Mouse (Mus musculus) stomach, adult 2 months (tissue): ENCODE data around the gene Cyp2j7. TPM values are rescaled to one million over a fixed set of nuclear protein-coding genes. Genes with fewer than 3 reads are reported as not detected.

Experiments used
- polyA plus RNA-seq: library from polyadenylated mRNA; depleted of rRNA; stranded (reverse); fragments of >200 nt; gene quantifications from 2 replicates; pipeline ENCODE4 v1.2.3, GENCODE M21; 2012; rRNA removed

Cyp2j7 gene
- not detected in 2 replicates for polyA plus RNA-seq

DNA sequence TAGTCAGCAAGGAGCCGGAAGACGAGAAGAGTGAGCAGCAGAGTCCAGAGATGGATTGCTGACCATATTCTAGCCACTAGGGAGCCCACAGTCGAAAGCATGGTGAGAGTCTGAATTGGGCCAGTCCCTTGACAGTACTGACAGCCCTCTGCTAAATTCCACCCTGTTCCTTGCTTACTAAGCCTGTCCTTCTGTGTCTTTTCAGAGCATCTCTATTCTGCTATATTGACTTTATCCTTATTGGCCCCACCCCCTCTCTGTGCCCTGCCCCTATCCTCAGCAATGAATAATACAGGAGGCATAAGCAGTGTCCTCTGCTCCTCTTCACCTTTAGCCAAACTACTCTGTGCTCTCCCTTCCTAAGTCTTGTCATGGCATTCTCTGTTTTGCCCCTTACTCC, at the start of gene Cyp2j7:
Cyp2j7 (minus strand) TSS at position 101 of the 400 bp plus-strand sequence.

Other genes starting within 250 kb of the Cyp2j7 start
- gene Cyp2j13, start 159.1 kb downstream of the Cyp2j7 start, polyA plus RNA-seq: not detected in 2 replicates
- not detected in 2 replicates for gene Cyp2j12, start 95.5 kb downstream of the Cyp2j7 start, polyA plus RNA-seq
- gene Cyp2j11, start 112.0 kb upstream of the Cyp2j7 start, polyA plus RNA-seq: not detected in 2 replicates